Mouse (Mus musculus) B cell, adult 2 months (primary cell): ENCODE measurements around the gene Ugt1a8.
"Not testable (repeated sequence)": the region's sequence is repeated elsewhere in the genome, so short reads cannot be mapped to it uniquely, and the experiment has no call there.

Source experiments
- DNase-seq, 2 experiments: peaks; one replicate each; pipeline ENCODE4 v3.0.0; 2022

The Ugt1a8 gene

DNA sequence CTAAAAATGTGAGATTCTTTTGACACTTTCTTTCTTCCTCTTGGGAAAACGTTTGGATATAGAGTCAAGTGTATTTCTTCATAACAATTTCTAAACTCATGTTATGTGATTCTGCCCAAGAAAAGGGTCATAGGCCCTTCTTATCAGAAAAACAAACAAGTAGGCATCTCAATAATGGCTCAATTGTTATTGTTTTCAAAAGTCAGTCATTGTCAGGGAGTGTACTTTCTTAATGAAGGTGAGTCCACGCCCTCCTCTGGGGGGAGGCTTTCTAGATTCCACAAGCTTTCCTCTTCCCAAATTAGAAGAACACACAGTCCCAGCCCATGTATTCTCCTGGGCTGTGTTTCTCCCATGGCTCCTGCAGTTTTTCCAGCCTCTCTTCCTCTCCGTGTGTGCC is at the start of gene Ugt1a8:
TSS of gene Ugt1a8 (plus strand) at position 301 of the 400 bp plus-strand sequence.
- no peak for DNase-seq

DNA sequence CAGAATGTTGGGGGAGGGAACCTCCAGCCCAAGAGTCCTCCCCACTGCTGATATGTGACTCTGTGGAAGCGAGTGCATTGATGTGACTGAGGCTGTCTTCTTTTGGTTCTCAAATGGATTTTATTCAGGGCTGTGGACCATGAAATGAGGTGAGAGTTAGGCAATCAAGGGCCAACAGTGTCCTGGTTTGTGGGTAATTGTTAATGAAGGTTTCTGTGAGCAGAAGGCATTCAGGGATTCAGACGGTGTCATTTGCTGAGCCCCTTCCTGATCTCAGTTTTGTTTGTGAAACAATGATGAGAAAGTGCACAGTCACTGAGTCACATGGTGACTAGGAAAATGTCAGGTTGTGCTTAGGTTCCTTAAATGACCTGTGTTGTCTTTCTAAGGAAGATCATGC is 44.6 kb upstream of the Ugt1a8 start:
- DNase-seq, result not testable (repeated sequence)

DNA sequence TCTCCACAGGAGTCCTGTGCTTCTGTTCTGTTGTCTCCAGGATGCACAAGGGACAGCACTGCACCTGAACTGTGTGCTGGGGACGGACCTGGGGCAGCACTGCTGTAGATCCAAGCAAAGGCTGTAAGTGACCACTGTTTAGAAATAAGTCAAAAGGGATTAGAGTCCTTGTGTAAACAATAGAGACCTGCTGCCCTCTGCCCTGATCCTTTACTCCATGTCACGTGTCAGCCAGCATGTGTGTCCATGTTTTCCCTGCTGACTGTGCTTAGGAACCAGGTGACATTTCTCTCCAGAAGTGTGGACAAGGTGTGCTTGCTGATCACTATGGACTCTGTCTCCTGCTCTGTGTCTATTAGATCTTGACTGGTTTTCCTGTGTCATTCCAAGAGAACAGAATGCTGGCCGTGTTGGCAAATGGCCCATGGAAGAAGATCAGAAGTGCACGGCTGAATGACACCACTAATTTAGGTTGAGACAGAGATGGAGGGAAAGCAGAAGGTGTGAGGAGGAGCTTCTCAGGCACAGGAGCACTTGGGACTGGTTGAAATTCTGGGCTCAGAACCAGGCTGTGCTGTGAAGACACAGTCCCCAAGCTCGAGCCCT is 42.7 kb upstream of the Ugt1a8 start:
- not testable (repeated sequence) for DNase-seq

DNA sequence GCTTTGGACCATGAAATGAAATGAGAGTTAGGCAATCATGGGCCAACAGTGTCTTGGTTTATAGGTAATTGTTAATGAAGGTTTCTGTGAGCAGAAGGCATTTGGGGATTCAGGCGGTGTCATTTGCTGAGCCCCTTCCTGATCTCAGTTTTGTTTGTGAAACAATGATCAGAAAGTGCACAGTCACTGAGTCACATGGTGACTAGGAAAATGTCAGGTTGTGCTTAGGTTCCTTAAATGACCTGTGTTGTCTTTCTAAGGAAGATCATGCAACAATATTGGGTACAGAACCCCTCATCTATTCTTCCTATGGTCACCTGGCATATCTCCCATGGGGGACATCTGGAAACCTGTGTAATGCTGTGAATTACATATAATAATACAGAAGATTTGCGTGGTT is 40.2 kb upstream of the Ugt1a8 start:
- not testable (repeated sequence) for DNase-seq

DNA sequence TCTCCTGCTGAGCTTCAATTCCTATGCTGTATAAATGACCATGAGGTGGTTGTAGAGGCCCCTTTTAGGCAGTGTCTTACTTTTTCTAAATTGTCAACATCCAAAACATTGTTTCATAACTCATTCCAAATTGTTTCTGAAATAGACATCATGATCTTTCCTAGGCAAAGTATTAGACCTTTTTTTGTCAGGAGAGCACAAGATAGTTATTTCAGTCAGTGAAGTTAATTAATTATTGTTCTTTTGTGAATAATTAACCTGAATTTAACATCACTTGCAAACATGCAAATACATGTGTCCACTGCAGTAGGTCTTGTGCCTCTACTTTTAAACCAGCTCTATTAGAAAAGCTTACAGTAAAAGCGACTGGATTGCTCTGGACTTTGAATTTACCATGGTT is 32.5 kb upstream of the Ugt1a8 start, which contains the start of gene Ugt1a10:
TSS of gene Ugt1a10 (plus strand) at position 301 of the 400 bp plus-strand sequence.
- no peak for DNase-seq

DNA sequence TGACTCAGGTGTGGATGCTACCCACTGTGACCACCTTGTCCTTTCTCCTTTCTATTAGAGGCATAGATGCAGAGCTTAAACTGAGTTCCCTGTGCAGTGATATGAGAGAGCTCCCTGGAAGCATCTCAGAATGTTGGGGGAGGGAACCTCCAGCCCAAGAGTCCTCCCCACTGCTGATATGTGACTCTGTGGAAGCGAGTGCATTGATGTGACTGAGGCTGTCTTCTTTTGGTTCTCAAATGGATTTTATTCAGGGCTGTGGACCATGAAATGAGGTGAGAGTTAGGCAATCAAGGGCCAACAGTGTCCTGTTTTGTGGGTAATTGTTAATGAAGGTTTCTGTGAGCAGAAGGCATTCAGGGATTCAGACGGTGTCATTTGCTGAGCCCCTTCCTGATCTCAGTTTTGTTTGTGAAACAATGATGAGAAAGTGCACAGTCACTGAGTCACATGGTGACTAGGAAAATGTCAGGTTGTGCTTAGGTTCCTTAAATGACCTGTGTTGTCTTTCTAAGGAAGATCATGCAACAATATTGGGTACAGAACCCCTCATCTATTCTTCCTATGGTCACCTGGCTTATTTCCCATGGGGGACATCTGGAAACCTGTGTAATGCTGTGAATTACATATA is 21.0 kb upstream of the Ugt1a8 start:
- not testable (repeated sequence) for DNase-seq

DNA sequence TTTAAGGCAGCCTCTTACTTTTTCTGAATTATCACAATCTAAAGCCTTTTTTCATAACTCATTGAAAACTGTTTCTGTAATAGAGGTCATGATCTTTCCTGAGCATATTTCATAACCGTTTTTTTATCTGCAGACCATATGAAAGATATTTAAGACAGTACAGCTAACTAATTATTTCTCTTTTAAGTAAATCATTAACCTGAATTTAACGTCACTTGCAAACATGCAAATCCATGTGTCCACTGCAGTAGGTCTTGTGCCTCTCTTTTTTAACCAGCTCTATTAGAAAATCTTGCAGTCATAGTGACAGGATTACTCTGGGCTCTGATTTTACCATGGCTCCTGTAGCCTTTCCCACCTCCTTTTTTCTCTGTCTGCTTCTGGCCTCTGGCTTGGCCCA is 17.1 kb upstream of the Ugt1a8 start, which contains the start of gene Ugt1a9:
TSS of gene Ugt1a9 (plus strand) at position 306 of the 400 bp plus-strand sequence.
- no peak for DNase-seq

DNA sequence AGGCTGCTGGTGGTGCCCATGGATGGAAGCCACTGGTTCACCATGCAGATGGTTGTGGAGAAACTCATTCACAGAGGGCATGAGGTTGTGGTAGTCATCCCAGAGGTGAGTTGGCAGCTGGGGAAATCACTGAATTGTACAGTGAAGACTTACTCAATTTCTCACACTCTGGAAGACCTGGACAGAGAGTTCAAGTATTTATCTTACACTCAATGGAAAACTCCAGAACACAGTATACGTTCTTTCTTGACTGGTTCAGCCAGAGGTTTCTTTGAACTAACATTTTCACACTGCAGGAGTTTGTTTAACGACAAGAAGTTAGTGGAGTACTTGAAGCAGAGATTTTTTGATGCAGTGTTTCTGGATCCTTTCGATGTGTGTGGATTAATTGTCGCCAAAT is 16.7 kb upstream of the Ugt1a8 start:
- no peak for DNase-seq

DNA sequence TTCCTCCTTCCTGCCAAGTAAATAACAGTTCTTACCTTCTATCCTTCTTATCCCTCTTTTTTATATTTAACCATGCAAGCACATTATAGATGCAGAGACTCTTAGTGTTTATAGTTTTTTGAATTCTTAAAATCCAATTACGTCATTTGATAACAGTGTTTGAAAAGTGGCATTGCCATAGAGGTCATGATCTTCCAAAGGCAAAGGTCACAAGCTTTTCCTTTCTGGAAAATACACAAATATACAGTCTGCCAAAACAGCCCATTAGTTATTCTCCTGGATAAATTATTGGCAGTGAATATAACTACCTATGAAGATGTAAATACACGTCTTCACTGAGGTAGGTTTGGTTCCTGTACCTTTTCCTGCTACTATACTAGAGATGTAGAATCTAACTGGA is 13.1 kb upstream of the Ugt1a8 start:
- no peak for DNase-seq

DNA sequence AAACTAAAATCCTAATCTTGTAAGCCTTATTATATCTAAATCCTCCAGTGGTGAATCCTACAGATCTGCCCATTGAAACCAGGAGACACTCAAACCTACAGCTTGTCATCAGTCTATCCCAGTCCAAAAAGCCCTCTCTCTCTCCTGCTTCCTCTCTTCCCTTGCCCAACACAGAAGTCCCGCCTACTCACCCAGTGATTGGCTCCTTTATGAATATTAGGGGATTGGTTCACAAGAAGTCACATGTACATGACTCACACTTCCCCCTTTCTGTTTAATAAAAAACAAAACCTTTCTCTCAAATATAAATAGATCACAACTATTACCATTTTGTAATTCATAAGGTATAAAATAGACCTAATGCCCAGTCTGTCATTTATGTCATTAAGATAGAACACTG is 10.5 kb upstream of the Ugt1a8 start:
- DNase-seq, result no peak

DNA sequence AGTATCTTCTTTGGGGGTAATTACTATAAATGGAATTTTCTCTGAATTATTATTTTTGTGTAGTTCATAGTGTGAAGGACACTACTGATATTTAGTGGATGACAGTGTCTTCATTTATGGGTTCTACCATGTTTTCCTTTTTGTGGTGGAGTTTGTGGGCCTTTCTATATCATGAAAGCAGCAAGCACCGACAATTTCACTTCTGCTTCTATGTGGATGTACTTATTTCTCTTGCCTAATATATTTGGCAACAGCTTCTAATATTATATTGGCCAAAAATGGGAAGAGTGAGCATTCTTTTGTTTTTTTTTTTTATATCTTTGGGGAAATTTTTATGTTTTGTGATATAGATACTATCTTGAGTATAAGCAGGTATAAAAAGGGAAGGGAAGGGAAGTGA is 5.9 kb upstream of the Ugt1a8 start:
- no peak for DNase-seq

DNA sequence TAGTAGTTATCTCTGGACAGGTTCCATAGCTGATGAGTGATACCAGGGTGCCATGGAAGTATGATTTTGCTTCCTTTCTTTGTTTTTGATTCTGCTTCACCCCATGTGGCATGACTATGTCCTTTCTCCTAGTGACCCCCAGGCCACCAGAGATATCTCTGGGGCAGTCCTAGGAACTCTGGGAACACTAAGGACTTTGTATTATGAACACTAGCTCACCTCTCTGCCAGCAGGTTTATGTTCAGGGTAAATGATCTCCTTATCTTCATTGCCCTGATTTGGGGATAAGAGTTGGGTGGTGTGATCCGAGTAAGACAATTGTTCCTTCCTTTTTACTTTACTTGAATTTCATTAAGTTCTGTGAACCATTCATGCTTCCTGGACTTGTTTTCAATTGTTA is 1.5 kb upstream of the Ugt1a8 start:
- no peak for DNase-seq

DNA sequence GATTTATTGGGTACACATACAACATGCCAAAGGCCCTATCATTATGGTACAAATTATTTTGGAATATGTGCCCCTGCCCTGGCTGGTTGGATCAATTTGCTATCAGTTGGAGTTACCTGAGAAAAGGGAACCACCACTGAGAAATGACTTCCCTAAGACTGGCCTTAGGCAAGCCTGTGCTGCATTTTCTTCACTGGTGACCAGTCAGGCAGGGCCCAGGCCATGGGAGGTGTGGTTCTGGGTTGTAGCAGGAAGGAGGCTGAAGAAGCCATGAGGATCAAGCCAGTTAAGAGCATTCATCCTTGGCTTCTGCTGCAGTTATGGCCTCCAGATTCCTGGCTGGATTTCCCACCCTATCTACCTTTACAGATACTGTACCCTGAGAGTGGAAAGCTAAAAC is 4.7 kb downstream of the Ugt1a8 start:
- DNase-seq, result no peak

DNA sequence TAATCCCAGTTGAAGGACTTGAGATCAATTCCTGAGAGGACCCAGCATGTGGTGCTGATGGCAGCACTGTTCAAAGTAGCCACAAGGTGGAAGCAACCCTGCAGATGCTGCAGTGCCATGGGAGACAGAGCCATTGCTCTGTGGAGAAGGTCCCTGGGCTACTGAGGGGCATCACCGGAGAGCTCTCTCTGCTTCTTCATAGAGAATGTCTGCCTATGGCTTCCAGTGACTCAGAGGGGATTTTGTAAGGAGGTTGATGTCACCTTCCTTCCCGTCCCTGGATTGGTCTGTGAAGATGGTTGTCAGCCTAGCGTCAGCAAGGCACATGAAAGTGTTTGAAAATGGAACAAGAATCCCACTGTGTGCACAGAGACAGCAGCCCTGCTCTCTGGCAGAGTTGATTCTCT is 6.7 kb downstream of the Ugt1a8 start:
- peak; percentile 6 to 11 for DNase-seq

DNA sequence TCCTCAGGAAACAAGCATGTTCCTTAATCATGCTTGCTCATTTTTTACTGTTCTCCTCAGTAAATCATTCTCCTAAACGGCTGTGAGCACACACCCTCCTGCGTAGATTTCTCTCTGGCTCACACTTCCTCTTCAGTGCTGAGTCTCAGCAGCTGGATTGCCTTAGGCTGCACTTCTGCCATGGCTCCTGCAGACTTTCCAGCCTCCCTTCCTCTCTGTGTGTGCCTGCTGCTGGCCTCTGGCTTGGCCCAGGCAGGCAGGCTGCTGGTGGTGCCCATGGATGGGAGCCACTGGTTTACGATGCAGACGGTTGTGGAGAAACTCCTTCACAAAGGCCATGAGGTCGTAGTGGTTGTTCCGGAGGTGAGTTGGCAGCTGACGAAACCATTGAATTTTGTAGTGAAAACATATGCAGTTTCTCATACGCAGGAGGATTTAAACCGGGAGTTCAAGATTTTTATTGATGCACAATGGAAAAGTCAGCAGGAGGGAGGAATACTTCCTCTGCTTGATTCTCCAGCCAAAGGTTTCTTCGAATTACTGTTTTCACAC is 7.4 kb downstream of the Ugt1a8 start, which contains the start of gene Ugt1a7c:
TSS of gene Ugt1a7c (plus strand) at position 122 of the 552 bp plus-strand sequence.
- peak; percentile 2 to 10 for DNase-seq

DNA sequence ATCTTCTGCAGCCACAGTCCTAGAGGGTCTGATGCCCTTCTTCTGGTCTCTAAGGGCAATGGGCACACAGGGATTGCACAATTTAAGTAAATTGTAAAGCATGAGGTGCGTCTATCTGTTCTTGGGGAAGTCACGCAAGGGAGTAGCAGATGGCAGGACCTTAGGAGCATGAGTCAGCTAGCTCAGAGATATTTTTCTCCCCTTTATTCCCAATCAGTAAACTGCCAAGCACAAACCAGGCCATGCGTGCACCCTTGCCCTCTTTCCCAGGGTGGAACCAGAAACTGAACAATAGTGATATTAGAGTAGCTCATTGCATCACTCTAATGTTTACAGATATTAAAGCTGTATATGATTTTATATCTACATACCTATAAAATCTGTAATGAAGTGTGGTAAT is 10.9 kb downstream of the Ugt1a8 start:
- not testable (repeated sequence) for DNase-seq

DNA sequence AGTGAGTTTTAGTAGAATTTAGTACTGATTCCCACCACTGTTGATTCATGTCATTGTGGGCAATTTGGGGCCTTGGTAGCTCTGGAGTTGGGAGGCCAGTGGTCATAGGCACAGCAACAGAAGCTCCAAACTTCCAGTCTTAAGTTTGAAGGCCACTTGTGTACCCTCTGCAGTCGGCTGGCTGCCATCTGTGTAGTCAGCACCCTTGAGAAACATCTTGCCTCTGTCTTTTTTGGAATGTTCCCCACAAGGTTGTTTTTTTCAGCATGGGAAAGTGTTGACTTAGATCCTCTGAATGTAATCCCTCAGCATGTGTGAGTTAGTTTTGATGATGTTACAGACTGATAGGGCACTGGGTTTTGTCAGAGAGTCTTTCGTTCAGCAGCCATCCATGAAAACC is 12.1 kb downstream of the Ugt1a8 start:
- not testable (repeated sequence) for DNase-seq

DNA sequence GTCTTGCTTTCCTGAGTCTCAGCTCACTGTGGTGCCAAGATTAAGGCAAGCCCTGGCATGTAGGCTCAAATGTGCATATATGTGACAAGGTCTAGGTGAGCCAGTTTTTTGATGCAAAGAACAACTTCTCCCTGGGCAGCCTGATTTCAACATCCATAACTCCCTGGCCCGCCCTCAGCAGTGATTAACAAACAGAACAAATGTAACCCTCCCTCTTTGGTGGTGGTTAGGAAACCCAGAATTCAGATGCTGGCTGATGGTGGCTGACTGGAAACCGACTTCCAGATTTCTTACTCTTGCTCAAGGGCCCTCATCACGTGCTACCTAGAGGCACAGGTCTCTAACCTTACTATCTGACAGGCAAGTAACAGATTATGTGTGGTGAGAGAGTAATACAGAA is 15.4 kb downstream of the Ugt1a8 start, which contains the start of gene Ugt1a6b:
TSS of gene Ugt1a6b (plus strand) at position 234 of the 400 bp plus-strand sequence.
- DNase-seq, result not testable (repeated sequence)

DNA sequence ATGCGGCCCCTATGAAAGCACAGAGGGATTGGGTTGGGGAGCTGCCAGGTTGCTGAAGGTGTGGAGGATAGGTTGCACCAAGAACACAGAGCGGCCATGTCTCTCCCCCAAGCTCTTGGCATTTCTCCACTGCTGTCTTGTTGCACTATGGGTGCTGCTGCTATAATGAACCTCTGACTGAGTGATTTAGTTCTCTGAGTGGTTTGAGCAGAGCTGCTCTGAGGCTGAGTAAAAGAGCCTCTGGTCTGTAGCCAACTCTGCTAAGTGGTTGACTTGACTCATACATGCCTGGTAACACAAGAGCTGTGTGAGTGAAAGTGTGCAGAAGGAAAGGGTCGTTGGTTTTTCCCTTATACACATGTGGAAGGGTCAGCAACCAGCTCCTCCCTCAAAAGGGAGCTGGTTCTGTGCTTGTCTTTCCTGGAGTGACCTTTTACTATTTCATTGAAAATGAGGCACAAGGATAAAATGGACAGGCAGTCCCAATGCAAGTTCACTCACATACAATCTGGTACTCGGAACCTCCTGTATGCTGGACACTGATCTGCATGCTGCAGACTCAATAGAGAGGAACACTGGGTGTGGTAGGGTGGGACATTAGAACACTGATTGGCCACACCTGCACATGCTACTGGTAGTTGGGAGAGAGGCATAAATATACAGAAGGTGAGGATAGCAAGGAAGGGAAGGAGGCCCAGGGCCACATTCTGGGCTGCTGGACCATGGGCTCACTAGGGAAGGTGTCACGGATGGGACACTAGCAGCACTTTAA is 16.3 kb downstream of the Ugt1a8 start:
- not testable (repeated sequence) for DNase-seq

DNA sequence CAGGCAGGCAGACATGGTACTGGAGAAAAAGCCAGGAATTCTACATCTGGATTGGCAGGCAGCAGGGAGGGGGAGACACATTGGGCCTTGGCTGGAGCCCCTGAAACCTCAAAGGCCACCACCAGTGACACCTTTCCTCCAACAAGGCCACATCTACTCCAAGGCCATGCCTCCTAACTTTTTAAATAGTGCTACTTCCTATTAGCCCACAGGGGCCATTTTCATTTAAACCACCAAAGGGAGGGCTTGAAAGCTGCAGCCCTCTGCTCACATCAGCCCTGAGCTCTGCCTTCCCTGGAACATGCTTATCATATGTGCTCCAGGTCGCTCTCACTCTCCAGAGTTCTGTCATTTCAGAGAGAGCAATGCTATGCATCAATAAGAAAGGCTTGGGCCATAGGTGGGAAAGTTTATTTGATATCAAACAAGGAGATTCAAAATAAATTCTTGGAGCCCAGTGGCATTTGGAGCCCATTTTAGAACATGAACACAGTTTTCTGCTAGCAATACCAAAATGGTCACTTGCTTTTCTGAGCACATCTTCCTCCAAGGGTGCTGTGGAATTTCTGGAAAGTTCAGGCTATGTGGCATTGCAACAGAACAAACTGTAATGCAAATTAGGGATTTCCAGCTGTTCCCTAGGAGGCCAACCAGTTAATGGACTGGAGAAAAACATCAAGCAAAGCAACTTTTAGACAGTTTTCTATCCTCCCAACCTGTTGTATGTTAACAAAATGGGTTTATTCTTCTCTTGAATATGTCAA is 17.2 kb downstream of the Ugt1a8 start:
- no peak for DNase-seq

DNA sequence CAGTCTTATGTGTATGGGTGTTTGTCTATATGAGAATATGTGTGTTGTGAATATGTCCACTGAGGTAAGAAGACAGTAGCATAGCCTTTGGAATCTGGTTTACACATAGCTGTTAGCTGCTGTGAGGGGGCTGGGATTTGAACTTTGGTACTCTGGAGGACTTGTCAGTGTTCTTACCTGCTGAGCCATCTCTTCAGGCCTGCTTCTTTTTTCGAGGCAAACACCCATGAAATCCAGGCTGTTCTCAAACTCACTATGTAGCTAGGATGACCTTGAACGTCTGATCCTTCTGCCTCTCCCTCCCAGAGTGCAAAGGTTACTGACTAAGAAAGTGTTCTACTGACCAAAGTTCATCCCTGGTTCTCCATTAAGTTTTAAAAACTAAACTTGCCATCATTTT is 18.0 kb downstream of the Ugt1a8 start:
- DNase-seq, result no peak

DNA sequence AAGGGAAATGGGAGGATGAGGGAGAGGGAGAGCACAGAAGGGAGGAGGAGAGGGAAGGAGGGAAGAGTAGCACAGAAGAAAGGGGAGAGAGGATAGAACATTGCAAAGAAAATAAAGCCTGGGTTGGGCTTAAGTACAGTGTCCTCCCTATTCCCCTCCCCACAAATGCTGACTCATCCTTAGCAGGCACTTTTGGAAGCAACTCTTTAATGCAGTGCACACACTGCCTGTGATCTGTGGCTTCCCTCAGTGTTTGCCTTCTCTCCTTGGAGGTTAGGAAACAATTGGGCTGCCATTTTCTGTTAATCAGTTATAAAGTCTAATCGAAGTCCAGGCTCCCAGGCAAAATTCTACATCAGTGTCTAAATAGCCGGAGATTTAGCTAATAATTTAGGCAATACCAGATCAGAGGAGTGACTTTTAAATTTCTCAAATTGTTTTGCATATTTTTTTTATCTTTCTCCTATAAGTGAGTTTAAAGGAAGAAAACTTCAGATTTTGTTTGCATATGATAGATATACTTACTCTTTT is 21.5 kb downstream of the Ugt1a8 start:
- not testable (repeated sequence) for DNase-seq
